Mouse (Mus musculus) midbrain, embryonic 15.5 days (tissue): ENCODE measurements around the gene Dlgap1. TPM values are rescaled to one million over a fixed set of nuclear protein-coding genes. Genes with fewer than 3 reads are reported as not detected.
A peak's percentile ranks its signal among the peaks of the same experiment; 100 is the strongest.

Source experiments
- ATAC-seq: fragments of 200-750 bp; cut with Nextera tagmentation; replicated peaks from 2 replicates; pipeline ENCODE4 v1.8.0; 2017; ENCODE audit warnings: moderate TSS enrichment
- H3K27ac ChIP-seq: fragments of 300-500 bp; sonication (generic); 2 replicates; pipeline ENCODE4 v1.5.1; 2015; ENCODE audit warnings: mild to moderate bottlenecking, inconsistent platforms
- H3K27me3 ChIP-seq: fragments of 300-500 bp; sonication (generic); replicated peaks from 2 replicates; pipeline ENCODE4 v1.6.1; 2015; ENCODE audit warnings: inconsistent platforms
- H3K36me3 ChIP-seq: fragments of 300-500 bp; sonication (generic); replicated peaks from 2 replicates; pipeline ENCODE4 v1.6.1; 2015; ENCODE audit warnings: inconsistent platforms
- H3K4me1 ChIP-seq: fragments of 300-500 bp; sonication (generic); 2 replicates; pipeline ENCODE4 v1.6.1; 2015; ENCODE audit warnings: inconsistent platforms
- H3K4me2 ChIP-seq: fragments of 300-500 bp; sonication (generic); 2 replicates; pipeline ENCODE4 v1.6.1; 2015; ENCODE audit warnings: inconsistent platforms, mild to moderate bottlenecking, moderate library complexity
- H3K4me3 ChIP-seq: fragments of 300-500 bp; sonication (generic); 2 replicates; pipeline ENCODE4 v1.5.1; 2015; ENCODE audit warnings: mild to moderate bottlenecking, inconsistent platforms
- H3K9ac ChIP-seq: fragments of 300-500 bp; sonication (generic); 2 replicates; pipeline ENCODE4 v1.6.1; 2015; ENCODE audit warnings: mild to moderate bottlenecking, inconsistent platforms
- H3K9me3 ChIP-seq: fragments of 300-500 bp; sonication (generic); 2 replicates; pipeline ENCODE4 v1.6.1; 2016; ENCODE audit warnings: inconsistent platforms
- WGBS: fragments of 180-500 bp; shearing (Covaris S2); methylation state at CpG from one replicate; pipeline ENCODE4 v1.1.7; 2015; ENCODE audit warnings: mixed read lengths; 5-methylcytosine and 5-hydroxymethylcytosine counted together
- polyA plus RNA-seq: library from polyadenylated mRNA; unstranded; fragments of >200 nt; fragmentation: Nextera tagmentation; extraction: Ambion mirVana; gene quantifications from 2 replicates; pipeline ENCODE4 v1.2.1, GENCODE M21; 2015

The Dlgap1 gene
- polyA plus RNA-seq, 1 experiment from 2014 or later, result 28.4 TPM

DNA sequence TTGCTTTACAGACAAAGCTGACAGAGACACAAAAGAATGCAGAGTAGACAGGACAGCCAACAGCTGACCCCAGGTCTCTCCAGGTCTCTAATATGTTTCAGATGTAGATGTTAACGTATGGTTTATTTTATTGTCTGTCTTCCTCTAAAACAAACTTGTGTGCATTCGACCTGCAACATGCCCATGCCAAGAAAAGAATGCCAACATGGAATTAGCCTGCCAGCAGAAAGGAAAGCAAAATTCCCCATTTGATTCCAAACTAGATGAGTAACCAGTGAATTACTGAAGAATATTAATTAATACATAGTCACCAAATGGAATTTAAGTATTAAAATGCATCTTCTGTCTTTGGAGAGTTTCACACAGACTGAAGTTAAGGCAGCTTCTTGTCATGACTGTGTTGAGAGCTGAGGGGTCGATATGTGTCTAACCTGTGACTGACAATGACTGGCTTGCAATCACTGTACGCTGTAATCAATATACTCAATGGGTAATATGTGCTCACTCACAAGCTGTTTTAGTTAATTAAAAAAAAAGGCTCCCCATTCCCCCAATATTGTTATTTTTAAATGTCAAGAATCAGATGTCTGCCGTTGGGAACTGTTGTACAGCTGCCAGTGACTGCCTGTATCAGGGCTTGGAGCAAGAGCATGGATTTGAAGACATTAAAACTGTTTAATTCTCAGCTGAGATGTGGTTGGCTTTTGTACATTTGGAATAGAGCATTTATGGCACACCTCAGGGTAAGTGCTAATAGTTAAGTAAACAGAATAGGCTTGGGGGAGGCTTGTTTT is 552.4 kb downstream of the Dlgap1 start:
- no peak for ATAC-seq
- Histone ChIP-seq H3K4me2 (peak overlapping the region; percentile 26; the same call in 1 of the 2 replicates), H3K4me3 (no peak overlapping the region), H3K27ac (no peak overlapping the region), H3K9me3 (no peaks in the 10 kb centered on the region), H3K27me3 (no peaks in the 10 kb centered on the region), H3K9ac (no peak overlapping the region), H3K4me1 (no peaks in the 10 kb centered on the region), H3K36me3 (no peaks in the 10 kb centered on the region; the same call in 1 of the 2 replicates)
- WGBS, result 67% methylated on average over 5 of the region's 5 CpGs

DNA sequence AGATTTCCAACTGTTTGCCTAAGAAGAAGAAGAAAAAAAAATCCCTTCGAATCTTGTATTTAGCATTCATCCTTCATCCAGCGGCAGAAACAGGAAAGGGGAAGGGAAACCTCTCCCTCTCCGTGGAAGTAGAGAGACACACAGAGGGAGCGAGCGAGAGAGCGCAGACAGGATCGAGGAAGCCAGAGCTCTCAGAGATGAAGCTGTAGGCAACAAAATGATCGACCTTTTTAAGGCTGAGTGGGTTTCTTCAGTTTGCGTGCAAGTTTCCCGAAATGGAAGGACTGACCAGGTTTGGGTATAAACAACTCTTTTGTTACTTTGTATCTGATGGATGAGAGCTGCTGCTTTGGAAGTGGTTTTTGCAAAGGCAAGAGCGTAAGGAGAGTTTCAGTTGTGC is 553.1 kb downstream of the Dlgap1 start:
- ATAC-seq, result peak; percentile 72
- no peaks in the 10 kb centered on the region for H3K36me3 ChIP-seq
- WGBS, result 41% methylated on average over 11 of the region's 11 CpGs
- H3K4me1 ChIP-seq, result no peaks in the 10 kb centered on the region
- H3K27ac ChIP-seq, result no peak overlapping the region
- H3K4me3 ChIP-seq, result peak overlapping the region; percentile 18
- no peak overlapping the region for H3K9ac ChIP-seq
- H3K4me2 ChIP-seq, result peak overlapping the region; percentile 26
- no peaks in the 10 kb centered on the region for H3K27me3 ChIP-seq
- H3K9me3 ChIP-seq, result no peaks in the 10 kb centered on the region

DNA sequence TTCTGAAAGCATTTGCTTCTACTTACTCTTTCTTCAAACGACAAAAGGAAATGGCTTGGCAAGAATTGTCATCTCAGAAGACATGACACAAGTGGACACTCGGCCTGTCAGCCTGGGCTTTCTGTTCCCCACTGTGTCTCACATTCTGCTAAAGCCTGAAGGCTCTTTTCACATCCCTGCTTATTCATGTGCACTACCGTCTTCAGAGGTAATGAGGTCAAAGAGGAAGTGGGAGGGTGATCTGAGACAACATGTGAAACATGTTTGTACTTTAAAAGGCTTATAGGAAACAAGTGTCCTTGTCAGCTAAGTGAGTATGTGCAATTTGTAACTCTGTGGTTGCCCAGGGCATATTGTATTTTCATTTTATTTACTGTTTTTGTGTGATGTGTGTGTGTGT is 557.1 kb downstream of the Dlgap1 start:
- H3K9ac ChIP-seq, result no peak overlapping the region
- no peak overlapping the region for H3K27ac ChIP-seq
- H3K4me3 ChIP-seq, result no peak overlapping the region
- 59% methylated on average over 3 of the region's 3 CpGs for WGBS
- H3K9me3 ChIP-seq, result no peaks in the 10 kb centered on the region
- H3K4me2 ChIP-seq, result no peak overlapping the region
- no peaks in the 10 kb centered on the region for H3K27me3 ChIP-seq
- ATAC-seq, result no peak
- no peaks in the 10 kb centered on the region for H3K4me1 ChIP-seq
- H3K36me3 ChIP-seq, result no peaks in the 10 kb centered on the region

GRCm38 (mm10) chr17:70527101-70527500 is 558.2 kb downstream of the Dlgap1 start:
- Histone ChIP-seq H3K36me3 (no peaks in the 10 kb centered on the region), H3K27me3 (no peaks in the 10 kb centered on the region), H3K9ac (no peak overlapping the region), H3K27ac (no peak overlapping the region), H3K9me3 (no peaks in the 10 kb centered on the region), H3K4me1 (no peaks in the 10 kb centered on the region), H3K4me2 (no peak overlapping the region), H3K4me3 (no peak overlapping the region)
- WGBS, result 31% methylated on average over 9 of the region's 9 CpGs
- ATAC-seq, result no peak

DNA sequence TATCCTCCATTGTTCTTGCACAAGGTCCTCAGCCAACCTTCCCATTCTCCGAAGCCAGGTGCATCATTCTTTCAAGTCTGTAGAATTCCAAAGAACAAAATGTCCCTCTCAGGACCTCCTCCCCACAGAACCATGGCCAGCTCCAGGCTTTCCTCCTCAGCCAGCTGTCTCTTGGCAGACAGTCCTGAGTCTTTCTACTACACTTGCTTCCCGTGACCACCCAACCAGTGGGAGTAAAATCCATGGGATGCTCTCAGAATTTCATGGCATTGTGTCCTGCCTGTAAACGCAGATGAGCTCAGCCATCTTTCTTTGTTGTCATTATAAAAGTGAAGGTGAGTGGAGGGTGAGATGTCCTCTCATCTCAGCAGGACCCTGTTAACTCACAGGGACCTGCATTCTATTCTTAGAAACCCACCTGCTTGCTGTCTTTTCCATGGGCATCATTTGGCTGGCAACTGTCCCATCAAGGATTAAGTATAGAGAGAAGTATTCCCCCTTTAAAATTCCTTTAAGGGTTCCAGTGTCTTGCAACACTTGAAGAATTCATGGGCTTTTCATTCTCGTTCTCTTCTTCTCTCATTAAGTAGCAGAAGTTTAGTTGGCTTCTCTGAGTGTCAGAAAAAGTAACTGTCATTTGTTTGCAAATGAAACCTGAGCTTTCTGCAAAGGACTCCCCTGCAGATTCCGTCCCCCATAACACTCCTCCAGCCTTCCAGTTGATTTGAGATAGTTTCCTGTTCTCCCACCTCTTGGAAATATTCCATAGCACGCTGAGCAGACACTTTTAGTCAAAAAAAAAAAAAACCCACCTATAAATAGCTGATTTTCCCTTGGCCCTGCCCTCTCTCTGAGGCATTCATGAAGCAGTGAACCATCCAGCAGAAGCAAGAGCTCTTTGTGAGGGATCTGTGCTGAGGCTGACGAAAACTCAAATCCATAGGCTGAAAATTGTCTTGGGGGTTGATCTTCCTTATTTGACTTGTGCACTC is 559.6 kb downstream of the Dlgap1 start:
- no peak overlapping the region for H3K4me2 ChIP-seq
- no peak overlapping the region for H3K27ac ChIP-seq
- 60% methylated on average over 7 of the region's 7 CpGs for WGBS
- no peaks in the 10 kb centered on the region for H3K36me3 ChIP-seq
- no peak overlapping the region for H3K4me3 ChIP-seq
- no peak for ATAC-seq
- no peaks in the 10 kb centered on the region for H3K4me1 ChIP-seq
- H3K27me3 ChIP-seq, result no peaks in the 10 kb centered on the region
- H3K9ac ChIP-seq, result no peak overlapping the region
- H3K9me3 ChIP-seq, result no peaks in the 10 kb centered on the region

DNA sequence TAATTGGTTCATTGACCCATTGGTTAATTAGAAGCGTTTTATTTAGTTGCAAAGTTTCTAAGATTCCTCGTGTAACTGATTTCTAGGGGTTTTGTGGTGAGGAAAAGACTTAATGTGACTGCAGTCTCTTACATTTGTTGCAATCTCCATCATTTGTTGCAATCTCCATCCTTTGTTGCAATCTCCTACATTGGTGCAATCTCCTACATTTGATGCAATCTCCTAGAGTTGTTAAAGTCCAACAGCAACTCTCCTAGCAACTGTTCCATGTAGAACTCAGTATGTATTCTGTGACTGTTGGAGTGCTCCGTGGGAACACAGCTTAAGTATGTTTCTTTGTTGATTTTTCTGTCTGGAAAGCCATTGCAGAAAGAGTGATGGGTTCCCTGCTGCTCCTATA is 565.4 kb downstream of the Dlgap1 start:
- Histone ChIP-seq H3K4me1 (no peaks in the 10 kb centered on the region), H3K9me3 (no peaks in the 10 kb centered on the region), H3K27ac (no peak overlapping the region), H3K4me2 (no peak overlapping the region), H3K36me3 (no peaks in the 10 kb centered on the region), H3K27me3 (no peaks in the 10 kb centered on the region), H3K9ac (no peak overlapping the region), H3K4me3 (no peak overlapping the region)
- no peak for ATAC-seq
- 74% methylated on average over 3 of the region's 3 CpGs for WGBS

GRCm38 (mm10) chr17:70541816-70542215 is 572.9 kb downstream of the Dlgap1 start:
- no peak overlapping the region for H3K9ac ChIP-seq
- H3K27me3 ChIP-seq, result no peaks in the 10 kb centered on the region
- no peak for ATAC-seq
- no peaks in the 10 kb centered on the region for H3K9me3 ChIP-seq
- no peak overlapping the region for H3K4me2 ChIP-seq
- H3K27ac ChIP-seq, result no peak overlapping the region
- H3K4me3 ChIP-seq, result no peak overlapping the region
- H3K4me1 ChIP-seq, result no peaks in the 10 kb centered on the region
- no peaks in the 10 kb centered on the region for H3K36me3 ChIP-seq
- WGBS, result 84% methylated on average over 4 of the region's 4 CpGs

DNA sequence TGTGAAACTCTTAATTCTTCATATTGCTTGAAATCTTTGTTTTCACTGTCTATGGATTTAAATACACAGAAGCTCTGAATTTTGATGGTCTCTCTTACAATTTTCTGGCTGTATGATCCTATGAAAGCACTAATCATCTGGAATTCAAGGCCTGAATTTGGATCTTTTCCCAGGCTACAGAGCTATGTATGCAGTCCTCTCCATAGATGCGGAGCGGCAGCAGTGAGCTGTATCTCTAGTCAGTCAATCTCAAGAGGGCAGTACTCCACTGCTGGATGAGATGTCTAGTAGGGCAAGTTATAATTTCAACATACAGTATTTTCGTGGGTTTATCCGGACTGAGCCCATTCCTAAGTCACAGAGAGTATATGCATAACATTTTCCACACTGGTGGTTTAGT is 581.9 kb downstream of the Dlgap1 start:
- no peaks in the 10 kb centered on the region for H3K27me3 ChIP-seq
- H3K9me3 ChIP-seq, result no peaks in the 10 kb centered on the region
- H3K4me2 ChIP-seq, result no peak overlapping the region
- WGBS, result 86% methylated on average over 4 of the region's 4 CpGs
- H3K9ac ChIP-seq, result no peak overlapping the region
- no peaks in the 10 kb centered on the region for H3K36me3 ChIP-seq
- no peak for ATAC-seq
- H3K27ac ChIP-seq, result no peak overlapping the region
- no peaks in the 10 kb centered on the region for H3K4me1 ChIP-seq
- H3K4me3 ChIP-seq, result no peak overlapping the region

GRCm38 (mm10) chr17:70561547-70561946 is 592.7 kb downstream of the Dlgap1 start:
- 80% methylated on average over 7 of the region's 7 CpGs for WGBS
- no peaks in the 10 kb centered on the region for H3K36me3 ChIP-seq
- no peaks in the 10 kb centered on the region for H3K4me1 ChIP-seq
- H3K4me3 ChIP-seq, result no peak overlapping the region
- H3K9me3 ChIP-seq, result no peaks in the 10 kb centered on the region
- no peak overlapping the region for H3K27ac ChIP-seq
- H3K9ac ChIP-seq, result no peak overlapping the region
- H3K4me2 ChIP-seq, result no peak overlapping the region
- no peaks in the 10 kb centered on the region for H3K27me3 ChIP-seq
- no peak for ATAC-seq

DNA sequence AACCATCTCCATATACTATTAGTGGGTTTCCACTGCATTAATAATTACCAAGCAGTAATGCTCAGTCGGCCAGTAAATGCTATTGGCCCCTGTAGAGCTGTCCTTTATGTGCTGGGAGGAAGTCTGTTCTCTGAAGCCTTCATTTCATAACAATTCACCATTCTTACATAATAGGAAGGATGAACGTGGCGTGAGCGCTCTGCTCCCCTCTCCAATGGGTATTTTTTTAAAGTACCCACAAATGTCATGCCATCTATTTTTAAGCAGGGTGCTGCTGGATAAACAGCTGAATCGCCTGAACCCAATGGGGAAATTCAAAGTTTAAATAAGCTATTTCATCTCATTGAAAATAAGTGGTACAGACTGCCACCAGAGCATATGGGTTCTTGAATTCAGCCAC is 602.0 kb downstream of the Dlgap1 start:
- no peaks in the 10 kb centered on the region for H3K36me3 ChIP-seq
- H3K4me3 ChIP-seq, result no peak overlapping the region
- WGBS, result 69% methylated on average over 5 of the region's 5 CpGs
- H3K9ac ChIP-seq, result no peak overlapping the region
- no peaks in the 10 kb centered on the region for H3K4me1 ChIP-seq
- no peak overlapping the region for H3K4me2 ChIP-seq
- ATAC-seq, result no peak
- no peak overlapping the region for H3K27ac ChIP-seq
- no peaks in the 10 kb centered on the region for H3K9me3 ChIP-seq
- no peaks in the 10 kb centered on the region for H3K27me3 ChIP-seq

- Histone ChIP-seq H3K9ac (no peak overlapping the region), H3K4me2 (no peak overlapping the region), H3K9me3 (no peaks in the 10 kb centered on the region), H3K4me1 (no peaks in the 10 kb centered on the region), H3K27ac (no peak overlapping the region), H3K36me3 (no peaks in the 10 kb centered on the region), H3K4me3 (no peak overlapping the region), H3K27me3 (no peaks in the 10 kb centered on the region)
- no peak for ATAC-seq
- 66% methylated on average over 8 of the region's 8 CpGs for WGBS
These were observed 614.2 kb downstream of the Dlgap1 start for GRCm38 (mm10) chr17:70583042-70583441.

DNA sequence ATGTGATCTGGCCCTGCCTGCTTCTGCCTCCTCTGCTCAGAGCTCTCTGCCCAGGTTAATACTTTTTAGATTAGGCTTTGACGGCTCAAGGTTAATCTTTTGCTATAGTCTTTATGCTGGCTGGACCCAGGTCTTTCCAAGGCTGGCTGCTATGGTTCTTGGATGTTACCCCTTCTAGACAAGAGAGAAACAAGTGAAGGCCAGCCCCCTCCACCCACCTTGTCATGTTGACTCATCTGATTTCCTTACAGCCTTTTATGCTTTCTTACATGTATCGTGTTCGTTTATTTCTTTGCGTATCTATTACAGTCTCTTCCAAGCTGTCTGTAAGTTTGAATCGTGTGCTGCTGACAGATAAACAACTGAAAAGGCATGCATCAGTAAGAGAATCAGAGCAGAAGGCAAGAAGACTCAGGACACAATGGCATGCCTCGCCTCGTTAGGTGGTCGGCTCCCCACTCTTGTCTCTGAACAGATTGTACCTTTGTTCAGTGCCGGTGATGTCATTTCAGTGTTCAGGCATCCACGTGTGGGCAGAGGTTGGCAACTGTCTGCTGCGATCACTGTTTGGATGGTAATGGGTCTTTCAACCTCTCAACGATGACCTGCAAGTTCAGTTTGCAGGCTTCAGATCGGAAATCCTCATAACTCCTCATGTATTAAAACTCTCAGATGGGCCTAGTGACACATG is 618.0 kb downstream of the Dlgap1 start:
- no peak for ATAC-seq
- H3K9ac ChIP-seq, result no peak overlapping the region
- no peaks in the 10 kb centered on the region for H3K36me3 ChIP-seq
- H3K27me3 ChIP-seq, result no peaks in the 10 kb centered on the region
- no peak overlapping the region for H3K4me2 ChIP-seq
- WGBS, result 78% methylated on average over 13 of the region's 13 CpGs
- H3K9me3 ChIP-seq, result no peaks in the 10 kb centered on the region
- no peak overlapping the region for H3K27ac ChIP-seq
- no peak overlapping the region for H3K4me3 ChIP-seq
- 0 out of 2 replicates have a peak, but pooled peaks cover 5% of the 10 kb centered on the region for H3K4me1 ChIP-seq
